Mouse (Mus musculus) erythroblast, embryonic 14.5 days (primary cell): ENCODE measurements around the gene Inka2.

Experiments used
- GATA1 ChIP-seq: IDR thresholded peaks from 2 replicates; pipeline ENCODE4 v1.6.1; 2012; ENCODE audit warnings: low read length, inconsistent platforms, mixed read lengths
- TAL1 ChIP-seq: IDR thresholded peaks from 3 replicates; pipeline ENCODE4 v1.6.1; 2012; ENCODE audit warnings: low read length, inconsistent platforms, mixed read lengths

DNA sequence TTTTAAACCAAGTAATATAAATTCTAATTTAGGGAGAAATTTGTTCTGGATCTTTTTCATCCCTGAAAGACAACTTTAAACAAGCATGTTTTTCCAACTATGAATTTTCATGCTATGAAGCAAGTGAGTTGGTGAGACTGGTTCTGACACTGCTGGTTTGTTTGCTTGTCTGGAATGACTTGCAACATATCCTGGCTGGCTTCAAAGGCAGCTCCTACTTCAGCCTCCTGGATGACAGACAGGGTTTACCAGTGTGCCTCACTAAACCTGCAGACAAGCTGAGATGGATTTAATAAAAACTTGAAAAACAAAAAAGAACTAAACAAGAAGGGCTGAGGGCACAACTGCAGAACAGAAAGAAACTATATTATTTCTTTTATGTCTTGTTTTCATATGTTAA, 53.7 kb downstream of the Inka2 start:
- TF ChIP-seq GATA1 = no peak
- no peak for TF ChIP-seq TAL1
